Mouse (Mus musculus) hindbrain, embryonic 16.5 days (tissue): ENCODE data around the gene Capzb. TPM values are rescaled to one million over a fixed set of nuclear protein-coding genes. Genes with fewer than 3 reads are reported as not detected.

ENCODE experiments used
- ATAC-seq: fragments of 200-750 bp; cut with Nextera tagmentation; 2 replicates; pipeline ENCODE4 v1.8.0; 2017; ENCODE audit warnings: moderate TSS enrichment, moderate library complexity
- H3K27ac ChIP-seq: fragments of 300-500 bp; sonication (generic); 2 replicates; pipeline ENCODE4 v1.5.1; 2014; ENCODE audit warnings: low read depth, mild to moderate bottlenecking, control low read depth, low read length, moderate library complexity
- H3K27me3 ChIP-seq: fragments of 300-500 bp; sonication (generic); replicated peaks from 2 replicates; pipeline ENCODE4 v1.6.1; 2014; ENCODE audit warnings: low read length; ENCODE audit not compliant: control insufficient read depth, insufficient read depth
- H3K36me3 ChIP-seq: fragments of 300-500 bp; sonication (generic); 2 replicates; pipeline ENCODE4 v1.6.1; 2014; ENCODE audit warnings: mild to moderate bottlenecking, low read length, moderate library complexity, mixed read lengths; ENCODE audit not compliant: control insufficient read depth, insufficient read depth
- H3K4me1 ChIP-seq: fragments of 300-500 bp; sonication (generic); 2 replicates; pipeline ENCODE4 v1.6.1; 2014; ENCODE audit warnings: low read depth, low read length; ENCODE audit not compliant: control insufficient read depth, insufficient read depth
- H3K4me2 ChIP-seq: fragments of 300-500 bp; sonication (generic); 2 replicates; pipeline ENCODE4 v1.6.1; 2014; ENCODE audit warnings: mild to moderate bottlenecking, low read length, control low read depth, moderate library complexity
- H3K4me3 ChIP-seq: fragments of 300-500 bp; sonication (generic); 2 replicates; pipeline ENCODE4 v1.5.1; 2014; ENCODE audit warnings: mild to moderate bottlenecking, low read length, control low read depth, moderate library complexity
- H3K9ac ChIP-seq: fragments of 300-500 bp; sonication (generic); 2 replicates; pipeline ENCODE4 v1.6.1; 2014; ENCODE audit warnings: low read depth, mild to moderate bottlenecking, control low read depth, low read length, moderate library complexity
- H3K9me3 ChIP-seq: fragments of 300-500 bp; sonication (generic); 2 replicates; pipeline ENCODE4 v1.6.1; 2014; ENCODE audit warnings: mild to moderate bottlenecking, low read length, moderate library complexity; ENCODE audit not compliant: control insufficient read depth
- WGBS: fragments of 180-500 bp; shearing (Covaris S2); extraction: QIAGEN DNeasy Blood & Tissue Kit; methylation state at CpG from one replicate; pipeline ENCODE4 v1.1.7; 2014; 5-methylcytosine and 5-hydroxymethylcytosine counted together
- polyA plus RNA-seq: library from polyadenylated mRNA; unstranded; fragments of >200 nt; fragmentation: Nextera tagmentation; extraction: Ambion mirVana; gene quantifications from 2 replicates; pipeline ENCODE4 v1.2.1, GENCODE M21; 2015

The Capzb gene
- polyA plus RNA-seq, 1 experiment from 2014 or later: 339 TPM

DNA sequence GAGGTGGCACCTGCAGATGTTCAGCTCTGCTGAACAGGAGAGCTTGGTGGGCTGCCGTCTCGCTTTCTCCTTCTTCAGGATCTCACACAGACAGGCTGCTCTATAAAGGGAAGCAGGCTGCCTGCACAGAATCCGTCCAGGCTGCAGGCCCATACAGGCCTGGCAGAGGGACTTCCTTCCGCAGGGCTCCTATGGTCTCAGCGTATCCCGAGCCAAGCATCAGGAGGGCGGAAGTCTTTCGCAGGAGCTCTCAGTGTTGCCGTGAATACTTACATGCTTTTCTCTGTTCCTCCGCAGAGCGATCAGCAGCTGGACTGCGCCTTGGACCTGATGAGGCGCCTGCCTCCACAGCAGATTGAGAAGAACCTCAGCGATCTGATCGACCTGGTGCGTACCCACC lies 45.9 kb downstream of the Capzb start:
- Histone ChIP-seq H3K4me1 (no peaks in the 10 kb centered on the region; the same call in 1 of the 2 replicates), H3K4me2 (no peak overlapping the region), H3K9ac (no peak overlapping the region), H3K36me3 (peaks cover 9% of the 10 kb centered on the region), H3K27me3 (no peaks in the 10 kb centered on the region), H3K9me3 (no peaks in the 10 kb centered on the region), H3K27ac (no peak overlapping the region), H3K4me3 (no peak overlapping the region)
- no peak for ATAC-seq
- 86% methylated on average over 16 of the region's 16 CpGs for whole genome bisulfite sequencing

DNA sequence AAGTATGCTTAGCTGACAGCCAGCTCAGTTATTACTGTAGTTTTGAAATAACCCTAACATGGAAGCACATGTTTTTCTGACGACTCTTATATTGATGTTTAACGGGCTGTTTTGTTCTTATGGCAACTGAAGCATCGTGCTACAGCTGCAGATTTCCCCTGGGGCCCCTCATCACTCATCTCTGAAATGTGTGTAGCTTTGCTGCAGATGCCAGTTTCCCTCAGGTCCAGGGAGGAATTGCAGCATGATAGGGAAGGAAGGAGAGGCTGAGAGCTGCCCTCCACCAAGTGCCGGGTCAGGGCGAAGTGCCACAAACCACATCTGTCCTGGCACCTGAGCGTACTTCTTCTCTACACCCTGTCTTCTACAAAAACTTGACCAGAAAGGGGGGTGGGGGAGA lies 47.6 kb downstream of the Capzb start:
- no peaks in the 10 kb centered on the region for H3K9me3 ChIP-seq
- peaks cover 6% of the 10 kb centered on the region for H3K4me1 ChIP-seq
- ATAC-seq: no peak
- H3K4me2 ChIP-seq: no peak overlapping the region
- H3K4me3 ChIP-seq: no peak overlapping the region
- peaks cover 9% of the 10 kb centered on the region for H3K36me3 ChIP-seq
- no peak overlapping the region for H3K9ac ChIP-seq
- 69% methylated on average over 6 of the region's 6 CpGs for WGBS
- no peaks in the 10 kb centered on the region for H3K27me3 ChIP-seq
- no peak overlapping the region for H3K27ac ChIP-seq

DNA sequence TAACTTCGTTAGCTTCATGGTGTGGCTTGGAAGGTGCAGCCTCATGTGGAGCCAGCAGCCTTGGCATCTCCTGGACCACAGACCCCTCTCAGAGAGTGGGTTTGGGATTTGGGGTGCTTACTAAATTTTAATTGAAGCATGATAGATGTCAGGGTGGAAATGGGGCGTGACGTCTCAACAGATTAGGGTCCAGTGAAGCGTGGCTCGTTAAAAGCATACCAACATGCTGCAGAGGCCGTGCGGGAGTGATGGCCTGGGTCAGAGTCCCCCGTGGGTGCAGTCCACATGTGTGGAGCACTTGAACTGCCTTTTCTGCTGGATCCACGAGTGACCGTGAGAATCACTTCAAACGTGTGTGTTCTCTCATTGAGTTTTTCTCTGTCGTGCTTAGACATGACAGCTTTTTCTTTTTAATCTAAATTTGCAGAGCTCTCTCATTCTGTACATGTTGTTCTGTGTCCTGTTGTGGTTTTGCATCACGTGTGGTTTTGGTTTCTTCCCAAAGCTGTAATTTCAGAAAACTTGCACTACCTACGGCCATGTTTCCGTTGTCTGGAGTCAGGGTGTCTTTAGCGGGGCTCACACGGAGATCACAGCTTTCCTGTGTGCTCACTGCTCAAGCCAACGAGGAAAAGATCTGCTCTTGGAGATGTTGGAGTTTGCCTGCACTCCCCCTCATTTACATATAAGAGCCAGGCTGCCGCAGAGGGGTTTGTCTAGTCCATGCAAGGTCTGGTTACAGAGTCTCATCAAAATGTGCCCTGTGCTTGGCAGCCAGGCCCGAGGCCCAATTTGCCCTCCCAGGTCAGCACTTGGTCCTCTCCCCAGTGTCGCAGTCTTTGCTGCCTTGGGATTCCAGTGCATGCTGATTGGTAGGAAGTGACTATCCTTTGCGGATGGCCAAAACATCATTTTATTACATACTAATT lies 49.2 kb downstream of the Capzb start:
- Histone ChIP-seq H3K9ac (no peak overlapping the region), H3K4me2 (no peak overlapping the region), H3K27me3 (no peaks in the 10 kb centered on the region), H3K36me3 (peaks cover 9% of the 10 kb centered on the region), H3K4me3 (no peak overlapping the region), H3K4me1 (peaks cover 17% of the 10 kb centered on the region), H3K9me3 (no peaks in the 10 kb centered on the region), H3K27ac (no peak overlapping the region)
- WGBS: 73% methylated on average over 22 of the region's 22 CpGs
- ATAC-seq: no peak

DNA sequence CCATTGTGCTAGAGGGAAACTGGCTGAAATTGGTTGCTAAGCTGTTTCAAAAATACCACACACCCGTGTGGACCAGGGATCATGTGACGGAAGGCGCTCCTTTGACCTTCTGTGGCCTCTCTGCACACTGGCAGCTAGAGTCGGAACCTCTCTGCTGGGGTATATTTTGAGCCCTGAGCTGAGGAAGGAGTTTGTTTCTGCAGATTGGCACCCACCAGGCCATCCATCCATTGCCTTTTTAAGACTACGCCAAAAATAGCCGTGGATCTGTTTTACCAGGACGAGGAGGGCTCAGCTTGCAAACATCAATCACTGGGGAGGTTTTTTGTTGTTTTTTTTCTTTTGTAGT lies 49.9 kb downstream of the Capzb start:
- no peak for ATAC-seq
- Histone ChIP-seq H3K27ac (no peak overlapping the region), H3K27me3 (no peaks in the 10 kb centered on the region), H3K4me1 (peaks cover 22% of the 10 kb centered on the region), H3K4me2 (no peak overlapping the region), H3K9me3 (no peaks in the 10 kb centered on the region), H3K36me3 (peaks cover 9% of the 10 kb centered on the region), H3K9ac (no peak overlapping the region), H3K4me3 (no peak overlapping the region)
- WGBS: 73% methylated on average over 7 of the region's 7 CpGs

DNA sequence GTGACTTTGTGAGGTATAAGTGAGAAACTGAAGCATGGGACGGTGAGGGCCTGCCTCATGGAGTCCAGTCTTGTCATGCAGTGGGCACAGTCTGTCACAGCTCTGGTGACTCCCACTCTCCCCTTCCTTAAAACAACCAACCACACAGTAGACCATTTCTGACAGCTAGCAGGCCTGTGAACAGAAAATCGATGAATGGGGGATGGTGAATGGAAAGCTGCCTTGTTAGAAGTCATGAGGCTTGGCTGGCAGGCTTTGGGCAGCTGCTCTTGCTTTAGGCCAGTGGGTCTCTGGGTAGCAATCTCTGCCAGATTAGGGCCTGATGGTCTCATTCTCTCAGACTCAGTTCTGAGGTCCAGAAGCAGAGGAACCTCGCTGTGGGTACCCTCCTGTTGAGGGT lies 51.5 kb downstream of the Capzb start:
- H3K4me2 ChIP-seq: no peak overlapping the region
- no peak overlapping the region for H3K4me3 ChIP-seq
- H3K36me3 ChIP-seq: peaks cover 9% of the 10 kb centered on the region
- no peaks in the 10 kb centered on the region for H3K27me3 ChIP-seq
- ATAC-seq: no peak
- WGBS: 66% methylated on average over 3 of the region's 3 CpGs
- H3K9me3 ChIP-seq: no peaks in the 10 kb centered on the region
- H3K9ac ChIP-seq: no peak overlapping the region
- peaks cover 29% of the 10 kb centered on the region for H3K4me1 ChIP-seq
- peak overlapping the region; percentile 41; the same call in 1 of the 2 replicates for H3K27ac ChIP-seq

DNA sequence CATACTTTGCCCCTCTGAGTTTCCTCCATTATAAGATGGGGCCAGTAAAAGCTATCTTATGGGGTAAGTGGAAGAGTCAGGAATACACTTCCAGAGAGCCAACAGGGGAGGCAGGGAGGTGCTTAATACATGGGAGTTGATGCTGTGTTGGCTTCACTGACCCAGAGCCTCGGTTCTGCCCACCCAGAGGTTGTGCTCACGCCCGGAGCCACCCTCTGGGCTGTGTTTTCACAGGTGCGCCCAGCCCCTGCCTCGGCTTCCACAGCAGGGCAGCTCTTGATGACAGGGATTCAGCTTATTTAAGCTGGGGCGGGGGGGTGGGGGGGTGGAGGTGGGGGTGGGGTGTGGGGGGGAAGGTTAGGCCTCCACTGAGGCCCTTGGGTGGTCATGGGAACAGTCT lies 52.1 kb downstream of the Capzb start:
- no peaks in the 10 kb centered on the region for H3K27me3 ChIP-seq
- no peak overlapping the region for H3K4me3 ChIP-seq
- no peaks in the 10 kb centered on the region for H3K9me3 ChIP-seq
- WGBS: 83% methylated on average over 4 of the region's 6 CpGs
- H3K4me1 ChIP-seq: peaks cover 29% of the 10 kb centered on the region
- H3K4me2 ChIP-seq: no peak overlapping the region
- no peak overlapping the region for H3K9ac ChIP-seq
- H3K27ac ChIP-seq: no peak overlapping the region
- peaks cover 6% of the 10 kb centered on the region for H3K36me3 ChIP-seq
- no peak for ATAC-seq

DNA sequence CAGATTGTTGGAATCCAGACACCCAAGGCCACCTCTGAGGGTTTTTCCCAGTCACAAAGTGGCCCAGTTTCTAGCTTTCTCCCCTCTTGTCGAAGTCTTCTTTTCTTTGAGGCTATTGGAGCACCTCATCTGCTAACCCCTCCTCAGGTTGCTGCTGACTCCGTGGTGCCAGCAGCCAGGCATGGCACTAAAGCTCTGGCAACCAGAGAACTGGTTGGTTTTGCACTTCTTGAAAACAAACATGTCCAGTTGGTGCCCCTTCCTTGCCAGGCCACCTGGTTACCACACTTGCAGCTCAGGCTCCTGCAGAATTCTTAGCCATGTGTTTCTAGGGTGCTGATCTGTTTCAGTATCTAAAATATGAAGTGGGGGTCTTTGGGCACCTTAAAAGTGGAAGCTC lies 52.8 kb downstream of the Capzb start:
- Histone ChIP-seq H3K27ac (no peak overlapping the region), H3K27me3 (no peaks in the 10 kb centered on the region), H3K4me2 (no peak overlapping the region), H3K4me1 (peaks cover 29% of the 10 kb centered on the region), H3K36me3 (0 out of 2 replicates have a peak, but pooled peaks cover 4% of the 10 kb centered on the region), H3K9ac (no peak overlapping the region), H3K4me3 (no peak overlapping the region), H3K9me3 (no peaks in the 10 kb centered on the region)
- WGBS: 86% methylated on average over 2 of the region's 2 CpGs
- no peak for ATAC-seq

DNA sequence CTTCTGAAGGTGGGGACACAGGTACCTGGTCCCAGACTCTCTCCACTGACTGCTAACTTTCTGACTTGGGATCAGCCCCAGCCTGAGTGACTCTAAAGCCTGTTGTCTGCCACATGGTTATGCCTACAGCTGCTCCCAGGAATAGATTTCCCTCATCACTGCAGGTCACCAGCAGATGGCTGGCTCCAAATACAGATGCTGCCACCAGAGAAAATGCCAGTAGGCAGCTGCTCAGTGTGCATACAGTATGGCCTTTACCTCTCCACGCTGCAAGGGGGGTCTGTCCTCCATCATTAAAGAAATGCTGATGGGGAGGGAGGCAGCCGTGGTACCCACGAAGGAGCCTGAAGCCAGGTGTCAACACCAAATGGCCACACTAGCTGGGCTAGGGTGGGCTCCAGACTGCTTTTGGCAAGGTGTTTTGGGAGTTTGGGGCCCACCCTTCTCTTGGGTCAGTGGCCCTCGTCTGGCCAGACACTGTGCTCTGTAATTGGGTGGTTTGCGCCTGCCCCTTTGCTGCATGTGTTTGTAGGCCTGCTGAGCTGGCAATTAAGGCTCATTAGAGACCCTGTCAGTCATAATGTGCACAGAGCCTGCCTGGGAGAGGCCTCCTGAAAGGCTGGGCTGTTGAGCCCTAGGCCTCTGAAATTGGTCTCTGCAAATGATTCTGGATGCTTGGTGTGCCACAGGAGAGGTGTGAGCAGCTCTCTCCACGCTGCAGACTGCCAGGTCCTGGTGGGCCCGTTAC lies 53.6 kb downstream of the Capzb start:
- peak; percentile 75 for ATAC-seq

DNA sequence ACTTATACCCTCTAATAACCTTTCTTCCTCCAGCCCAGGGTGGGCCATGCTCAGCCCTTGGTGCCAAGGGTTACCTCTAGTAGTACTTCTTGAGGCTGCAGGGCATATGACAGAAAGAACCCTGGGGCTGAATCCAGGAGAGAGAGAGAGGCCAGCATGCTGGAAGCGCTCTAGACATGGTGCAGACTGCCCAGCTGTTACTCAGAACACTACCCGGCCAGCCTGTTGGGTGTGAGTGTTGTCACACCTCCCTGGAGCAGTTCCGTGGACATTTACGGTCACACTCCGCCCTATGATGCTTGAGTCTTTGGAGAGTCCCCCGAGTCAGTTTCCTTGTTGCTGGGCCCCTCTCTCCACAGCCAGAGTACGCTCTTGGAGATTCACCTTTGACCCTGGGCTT lies 55.3 kb downstream of the Capzb start:
- H3K9ac ChIP-seq: no peak overlapping the region
- WGBS: 87% methylated on average over 7 of the region's 7 CpGs

More for the DNA sequence above, 53.6 kb downstream of the Capzb start:
- peaks cover 32% of the 10 kb centered on the region for H3K4me1 ChIP-seq
- no peak overlapping the region for H3K4me2 ChIP-seq
- 0 out of 2 replicates have a peak, but pooled peaks cover 4% of the 10 kb centered on the region for H3K36me3 ChIP-seq
- H3K27ac ChIP-seq: peak overlapping the region; percentile 13; the same call in 1 of the 2 replicates
- no peaks in the 10 kb centered on the region for H3K9me3 ChIP-seq
- H3K9ac ChIP-seq: no peak overlapping the region
- H3K27me3 ChIP-seq: no peaks in the 10 kb centered on the region
- WGBS: 30% methylated on average over 7 of the region's 7 CpGs
- no peak overlapping the region for H3K4me3 ChIP-seq

More for the DNA sequence above, 55.3 kb downstream of the Capzb start:
- no peaks in the 10 kb centered on the region for H3K36me3 ChIP-seq
- no peak overlapping the region for H3K27ac ChIP-seq
- H3K4me1 ChIP-seq: peaks cover 38% of the 10 kb centered on the region
- no peaks in the 10 kb centered on the region for H3K9me3 ChIP-seq
- H3K4me2 ChIP-seq: no peak overlapping the region
- H3K4me3 ChIP-seq: no peak overlapping the region
- H3K27me3 ChIP-seq: no peaks in the 10 kb centered on the region
- ATAC-seq: no peak
